Mouse (Mus musculus) megakaryocyte, embryonic 14.5 days (primary cell): Measurements from ENCODE around the gene 4933427D14Rik. TPM values are rescaled to one million over a fixed set of nuclear protein-coding genes. Genes with fewer than 3 reads are reported as not detected.
"Not testable (repeated sequence)": the region's sequence is repeated elsewhere in the genome, so short reads cannot be mapped to it uniquely, and the experiment has no call there.

Source experiments
- H3K27me3 ChIP-seq: replicated peaks from 2 replicates; pipeline ENCODE3; 2012; ENCODE audit warnings: inconsistent platforms
- H3K36me3 ChIP-seq: replicated peaks from 2 replicates; pipeline ENCODE3; 2012; ENCODE audit warnings: low read length, inconsistent platforms, mixed read lengths
- H3K4me1 ChIP-seq: 2 replicates; pipeline ENCODE4 v1.6.1; 2012; ENCODE audit warnings: inconsistent platforms
- H3K4me3 ChIP-seq: replicated peaks from 2 replicates; pipeline ENCODE3; 2012; ENCODE audit warnings: moderate library complexity, mild to moderate bottlenecking, inconsistent platforms
- H3K9me3 ChIP-seq: 2 replicates; pipeline ENCODE4 v1.6.1; 2012; ENCODE audit warnings: inconsistent platforms
- FLI1 ChIP-seq: IDR thresholded peaks from 2 replicates; pipeline ENCODE4 v1.6.1; 2012; ENCODE audit warnings: low read length, inconsistent platforms, mixed read lengths
- GATA1 ChIP-seq: IDR thresholded peaks from 3 replicates; pipeline ENCODE4 v1.6.1; 2012; ENCODE audit warnings: mixed read lengths, low read length, inconsistent platforms, borderline replicate concordance
- polyA plus RNA-seq: library from polyadenylated mRNA; stranded (reverse); fragments of >175 nt; gene quantifications from 2 replicates; pipeline ENCODE4 v1.2.3, GENCODE M21; 2012; ENCODE audit warnings: low replicate concordance; ENCODE audit not compliant: insufficient read depth

Gene 4933427D14Rik
- polyA plus RNA-seq, 1 experiment, result 1.2 TPM

GRCm38 (mm10) chr11:72173506-72173905 is 33.8 kb downstream of the 4933427D14Rik start:
- H3K27me3 ChIP-seq, result no peaks in the 10 kb centered on the region
- H3K36me3 ChIP-seq, result peaks cover 86% of the 10 kb centered on the region
- peaks cover under 1% of the 10 kb centered on the region; the same call in 1 of the 2 replicates for H3K4me1 ChIP-seq
- H3K9me3 ChIP-seq, result no peaks in the 10 kb centered on the region
- no peak for TF ChIP-seq GATA1
- TF ChIP-seq FLI1, result no peak
- no peak overlapping the region for H3K4me3 ChIP-seq

GRCm38 (mm10) chr11:72171906-72172305 is 35.4 kb downstream of the 4933427D14Rik start:
- not testable (repeated sequence) for H3K4me1 ChIP-seq, H3K9me3 ChIP-seq, H3K27me3 ChIP-seq, H3K4me3 ChIP-seq
- peaks cover 85% of the 10 kb centered on the region for H3K36me3 ChIP-seq

- H3K4me1 ChIP-seq, result peaks cover 5% of the 10 kb centered on the region
- H3K9me3 ChIP-seq, result no peaks in the 10 kb centered on the region
- H3K27me3 ChIP-seq, result no peaks in the 10 kb centered on the region
- H3K36me3 ChIP-seq, result peaks cover 85% of the 10 kb centered on the region
- no peak for TF ChIP-seq GATA1
- no peak for TF ChIP-seq FLI1
- H3K4me3 ChIP-seq, result no peak overlapping the region
Measured at GRCm38 (mm10) chr11:72169871-72170270, 37.4 kb downstream of the 4933427D14Rik start.

- no peak overlapping the region for H3K4me3 ChIP-seq
- no peak for TF ChIP-seq GATA1
- no peak for TF ChIP-seq FLI1
- H3K4me1 ChIP-seq, result peaks cover under 1% of the 10 kb centered on the region
- H3K27me3 ChIP-seq, result no peaks in the 10 kb centered on the region
- H3K36me3 ChIP-seq, result peaks cover 90% of the 10 kb centered on the region
- no peaks in the 10 kb centered on the region for H3K9me3 ChIP-seq
Measured at GRCm38 (mm10) chr11:72163198-72163597, 44.1 kb downstream of the 4933427D14Rik start.

GRCm38 (mm10) chr11:72156624-72157023 is 50.6 kb downstream of the 4933427D14Rik start:
- no peaks in the 10 kb centered on the region for H3K9me3 ChIP-seq
- no peak overlapping the region for H3K4me3 ChIP-seq
- H3K27me3 ChIP-seq, result no peaks in the 10 kb centered on the region
- no peak for TF ChIP-seq FLI1
- TF ChIP-seq GATA1, result no peak
- no peaks in the 10 kb centered on the region; the same call in 1 of the 2 replicates for H3K4me1 ChIP-seq
- H3K36me3 ChIP-seq, result peaks cover 86% of the 10 kb centered on the region

- Histone ChIP-seq H3K4me3 (no peak overlapping the region), H3K27me3 (no peaks in the 10 kb centered on the region), H3K9me3 (no peaks in the 10 kb centered on the region), H3K36me3 (peaks cover 80% of the 10 kb centered on the region), H3K4me1 (peaks cover 5% of the 10 kb centered on the region)
- TF ChIP-seq FLI1 (no peak), GATA1 (no peak)
Measured at GRCm38 (mm10) chr11:72155981-72156428, 51.3 kb downstream of the 4933427D14Rik start.

GRCm38 (mm10) chr11:72155186-72155980 is 51.9 kb downstream of the 4933427D14Rik start:
- no peak for TF ChIP-seq FLI1
- TF ChIP-seq GATA1, result no peak
- Histone ChIP-seq H3K4me3 (no peak overlapping the region), H3K4me1 (peaks cover 5% of the 10 kb centered on the region), H3K9me3 (no peaks in the 10 kb centered on the region), H3K36me3 (peaks cover 76% of the 10 kb centered on the region), H3K27me3 (no peaks in the 10 kb centered on the region)

GRCm38 (mm10) chr11:72153122-72153862 is 54.0 kb downstream of the 4933427D14Rik start:
- Histone ChIP-seq H3K4me1 (peaks cover 5% of the 10 kb centered on the region), H3K27me3 (peaks cover 8% of the 10 kb centered on the region), H3K4me3 (no peak overlapping the region), H3K36me3 (peaks cover 55% of the 10 kb centered on the region), H3K9me3 (no peaks in the 10 kb centered on the region)
- TF ChIP-seq GATA1 (no peak), FLI1 (no peak)

- no peaks in the 10 kb centered on the region for H3K9me3 ChIP-seq
- TF ChIP-seq FLI1 (no peak), GATA1 (no peak)
- peaks cover 34% of the 10 kb centered on the region for H3K36me3 ChIP-seq
- peaks cover 24% of the 10 kb centered on the region for H3K27me3 ChIP-seq
- H3K4me3 ChIP-seq, result no peak overlapping the region
- peaks cover 8% of the 10 kb centered on the region for H3K4me1 ChIP-seq
Measured at GRCm38 (mm10) chr11:72151120-72151519, 56.1 kb downstream of the 4933427D14Rik start.

GRCm38 (mm10) chr11:72147910-72148309 is 59.3 kb downstream of the 4933427D14Rik start:
- Histone ChIP-seq H3K27me3 (peaks cover 48% of the 10 kb centered on the region), H3K4me3 (no peak overlapping the region), H3K4me1 (peaks cover 8% of the 10 kb centered on the region), H3K36me3 (peaks cover 2% of the 10 kb centered on the region), H3K9me3 (no peaks in the 10 kb centered on the region)
- TF ChIP-seq FLI1 (no peak), GATA1 (no peak)
